Mouse (Mus musculus) forebrain, embryonic 10.5 days (tissue): ENCODE results near the gene Bap1. TPM values are rescaled to one million over a fixed set of nuclear protein-coding genes. Genes with fewer than 3 reads are reported as not detected.

Experiments
- DNase-seq: peaks from one replicate; pipeline ENCODE4 v3.0.0-alpha.2; 2017; ENCODE audit warnings: low spot score; ENCODE audit errors: extremely low spot score
- H3K27ac ChIP-seq: fragments of 300-500 bp; sonication (generic); 2 replicates; pipeline ENCODE4 v1.5.1; 2016; ENCODE audit warnings: mild to moderate bottlenecking
- H3K27me3 ChIP-seq: fragments of 300-500 bp; sonication (generic); 2 replicates; pipeline ENCODE4 v1.6.1; 2016; ENCODE audit warnings: mild to moderate bottlenecking; ENCODE audit not compliant: poor library complexity, severe bottlenecking
- H3K36me3 ChIP-seq: fragments of 300-500 bp; sonication (generic); replicated peaks from 2 replicates; pipeline ENCODE4 v1.6.1; 2016; ENCODE audit warnings: mild to moderate bottlenecking, moderate library complexity
- H3K4me1 ChIP-seq: fragments of 300-500 bp; sonication (generic); 2 replicates; pipeline ENCODE4 v1.6.1; 2016
- H3K4me3 ChIP-seq: fragments of 300-500 bp; sonication (generic); 2 replicates; pipeline ENCODE4 v1.5.1; 2016; ENCODE audit warnings: mild to moderate bottlenecking, moderate library complexity
- H3K9me3 ChIP-seq: fragments of 300-500 bp; sonication (generic); 2 replicates; pipeline ENCODE4 v1.6.1; 2016; ENCODE audit warnings: mild to moderate bottlenecking, moderate library complexity
- WGBS: fragments of 180-500 bp; shearing (Covaris S2); methylation state at CpG from one replicate; pipeline ENCODE4 v1.1.7; 2016; 5-methylcytosine and 5-hydroxymethylcytosine counted together
- polyA plus RNA-seq: library from polyadenylated mRNA; unstranded; fragments of >200 nt; fragmentation: Nextera tagmentation; extraction: Ambion mirVana; gene quantifications from 2 replicates; pipeline ENCODE4 v1.2.1, GENCODE M21; 2016

Gene Bap1
- 146 and 151 TPM in 2 replicates for polyA plus RNA-seq

- WGBS = under 1% methylated on average over 75 of the region's 75 CpGs
Observed at GRCm38 (mm10) chr14:31251084-31251604, at the start of gene Bap1, which contains the start of gene Phf7. TSS of gene Bap1 (plus strand) at chr14:31251450. TSS of gene Phf7 (minus strand) at chr14:31251317.

GRCm38 (mm10) chr14:31204844-31205243 is 46.4 kb upstream of the Bap1 start:
- 84% methylated on average over 4 of the region's 4 CpGs for WGBS
- Histone ChIP-seq H3K4me3 (peak overlapping the region; percentile 85), H3K36me3 (peaks cover 50% of the 10 kb centered on the region), H3K27ac (peak overlapping the region; percentile 97), H3K9me3 (no peaks in the 10 kb centered on the region), H3K27me3 (no peaks in the 10 kb centered on the region; the same call in 1 of the 2 replicates), H3K4me1 (peaks cover 28% of the 10 kb centered on the region)
- DNase-seq = no peak

More at GRCm38 (mm10) chr14:31251084-31251604, at the start of gene Bap1, which contains the start of gene Phf7:
- Histone ChIP-seq H3K27me3 (no peaks in the 10 kb centered on the region), H3K9me3 (no peaks in the 10 kb centered on the region), H3K4me1 (peaks cover 25% of the 10 kb centered on the region), H3K36me3 (peaks cover 39% of the 10 kb centered on the region), H3K4me3 (peak within 1 kb of the TSS; percentile 87), H3K27ac (peak within 1 kb of the TSS; percentile 96)
- DNase-seq = peak; percentile 96

- H3K4me3 ChIP-seq = peak overlapping the region; percentile 85
- H3K9me3 ChIP-seq = no peaks in the 10 kb centered on the region
- H3K27me3 ChIP-seq = no peaks in the 10 kb centered on the region; the same call in none of the 2 replicates
- H3K4me1 ChIP-seq = peaks cover 28% of the 10 kb centered on the region
- peak overlapping the region; percentile 97 for H3K27ac ChIP-seq
- H3K36me3 ChIP-seq = peaks cover 47% of the 10 kb centered on the region
- WGBS = 32% methylated on average over 8 of the region's 8 CpGs
- DNase-seq = no peak
Observed at GRCm38 (mm10) chr14:31205244-31205561, 46.0 kb upstream of the Bap1 start.

- peak; percentile 62 for DNase-seq
- 2% methylated on average over 39 of the region's 39 CpGs for WGBS
- no peaks in the 10 kb centered on the region; the same call in none of the 2 replicates for H3K27me3 ChIP-seq
- H3K4me3 ChIP-seq = peak overlapping the region; percentile 85
- H3K27ac ChIP-seq = peak overlapping the region; percentile 97
- H3K9me3 ChIP-seq = no peaks in the 10 kb centered on the region
- H3K36me3 ChIP-seq = peaks cover 41% of the 10 kb centered on the region
- H3K4me1 ChIP-seq = peaks cover 28% of the 10 kb centered on the region
Observed at GRCm38 (mm10) chr14:31205562-31206467, 45.4 kb upstream of the Bap1 start.

DNA sequence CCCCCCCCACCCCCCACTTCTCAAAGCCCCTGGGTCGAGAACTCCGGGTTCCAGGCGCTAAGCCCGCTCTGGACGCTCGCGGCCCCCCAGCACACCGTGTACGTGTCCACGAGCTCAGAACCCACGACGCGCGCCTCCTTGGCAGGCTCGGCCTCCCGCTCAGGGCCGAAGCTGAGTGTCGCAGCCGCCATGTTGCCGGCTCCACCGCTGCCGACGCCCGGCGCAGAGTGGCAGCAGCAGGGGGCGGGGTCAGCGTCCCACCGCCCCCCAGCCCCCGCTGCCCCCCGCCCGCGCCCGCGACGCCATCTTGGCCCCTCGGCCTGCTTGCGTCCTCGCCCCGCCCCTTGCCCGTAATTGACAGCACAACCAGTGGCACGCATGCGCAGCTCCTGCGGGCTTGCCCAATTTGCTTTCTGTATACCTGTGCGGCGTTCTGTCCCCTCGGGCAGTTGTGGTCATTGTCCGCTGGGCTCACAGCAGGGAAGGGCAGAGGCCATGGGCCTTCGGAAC is 44.7 kb upstream of the Bap1 start:
- peaks cover 33% of the 10 kb centered on the region for H3K36me3 ChIP-seq
- H3K27me3 ChIP-seq = no peaks in the 10 kb centered on the region; the same call in none of the 2 replicates
- under 1% methylated on average over 48 of the region's 48 CpGs for WGBS
- peak; percentile 93 for DNase-seq
- H3K4me1 ChIP-seq = peaks cover 28% of the 10 kb centered on the region
- H3K9me3 ChIP-seq = no peaks in the 10 kb centered on the region
- peak overlapping the region; percentile 85 for H3K4me3 ChIP-seq
- peak overlapping the region; percentile 97 for H3K27ac ChIP-seq

- Histone ChIP-seq H3K36me3 (peaks cover 26% of the 10 kb centered on the region), H3K27me3 (no peaks in the 10 kb centered on the region; the same call in none of the 2 replicates), H3K9me3 (no peaks in the 10 kb centered on the region), H3K4me1 (peaks cover 28% of the 10 kb centered on the region), H3K4me3 (peak overlapping the region; percentile 85), H3K27ac (peak overlapping the region; percentile 97)
- DNase-seq = no peak
- WGBS = 82% methylated on average over 13 of the region's 13 CpGs
Observed at GRCm38 (mm10) chr14:31207070-31207830, 44.0 kb upstream of the Bap1 start.

- Histone ChIP-seq H3K9me3 (no peaks in the 10 kb centered on the region), H3K27me3 (no peaks in the 10 kb centered on the region; the same call in none of the 2 replicates), H3K27ac (peak within 1 kb of the TSS; percentile 97), H3K4me3 (peak within 1 kb of the TSS; percentile 85), H3K36me3 (peaks cover 18% of the 10 kb centered on the region), H3K4me1 (peaks cover 28% of the 10 kb centered on the region)
- WGBS = 95% methylated on average over 2 of the region's 2 CpGs
- no peak for DNase-seq
Observed at GRCm38 (mm10) chr14:31208084-31208483, 43.2 kb upstream of the Bap1 start, which contains the start of gene Tnnc1. TSS of gene Tnnc1 (plus strand) at chr14:31208312.

GRCm38 (mm10) chr14:31209133-31209557 is 42.1 kb upstream of the Bap1 start:
- no peak overlapping the region for H3K27ac ChIP-seq
- peaks cover 7% of the 10 kb centered on the region for H3K36me3 ChIP-seq
- H3K9me3 ChIP-seq = no peaks in the 10 kb centered on the region
- peaks cover 25% of the 10 kb centered on the region for H3K4me1 ChIP-seq
- H3K27me3 ChIP-seq = peaks cover under 1% of the 10 kb centered on the region
- no peak for DNase-seq
- 72% methylated on average over 4 of the region's 4 CpGs for WGBS
- no peak overlapping the region for H3K4me3 ChIP-seq

- Histone ChIP-seq H3K27ac (no peak overlapping the region), H3K36me3 (no peaks in the 10 kb centered on the region), H3K4me1 (peaks cover 26% of the 10 kb centered on the region), H3K27me3 (peaks cover 20% of the 10 kb centered on the region), H3K4me3 (no peak overlapping the region), H3K9me3 (no peaks in the 10 kb centered on the region)
- no peak for DNase-seq
- WGBS = 88% methylated on average over 6 of the region's 6 CpGs
Observed at GRCm38 (mm10) chr14:31211854-31212253, 39.4 kb upstream of the Bap1 start.

- Histone ChIP-seq H3K9me3 (no peaks in the 10 kb centered on the region), H3K4me1 (peaks cover 27% of the 10 kb centered on the region), H3K4me3 (no peak overlapping the region), H3K27me3 (peaks cover 21% of the 10 kb centered on the region), H3K27ac (no peak overlapping the region), H3K36me3 (no peaks in the 10 kb centered on the region)
- WGBS = 83% methylated on average over 3 of the region's 3 CpGs
- DNase-seq = no peak
Observed at GRCm38 (mm10) chr14:31212499-31212898, 38.8 kb upstream of the Bap1 start.

GRCm38 (mm10) chr14:31213868-31214267 is 37.4 kb upstream of the Bap1 start:
- 76% methylated on average over 8 of the region's 8 CpGs for WGBS
- Histone ChIP-seq H3K36me3 (no peaks in the 10 kb centered on the region), H3K27me3 (peaks cover 21% of the 10 kb centered on the region), H3K4me3 (no peak overlapping the region), H3K4me1 (peaks cover 33% of the 10 kb centered on the region), H3K27ac (no peak overlapping the region), H3K9me3 (no peaks in the 10 kb centered on the region)
- DNase-seq = no peak

DNA sequence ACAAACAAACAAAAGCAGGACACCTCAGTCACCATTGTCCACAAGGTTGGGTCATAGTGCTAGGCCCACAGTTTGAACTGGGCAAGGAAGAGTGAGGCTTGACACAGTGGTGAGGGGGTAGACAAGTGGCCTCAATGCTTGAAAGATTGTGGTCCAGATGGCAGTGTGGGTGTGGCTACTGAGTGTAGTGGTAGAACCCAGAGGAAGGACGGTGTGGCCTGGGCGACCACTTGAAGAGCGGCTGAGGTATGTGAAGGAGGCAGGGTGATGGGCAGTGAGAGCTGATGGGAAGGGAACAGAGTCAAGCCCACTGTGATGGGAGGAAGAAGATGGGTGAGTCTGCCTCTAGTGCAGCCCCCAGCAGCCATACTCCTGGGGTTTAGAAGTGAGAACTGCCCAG is 36.6 kb upstream of the Bap1 start:
- Histone ChIP-seq H3K4me1 (peaks cover 33% of the 10 kb centered on the region), H3K9me3 (no peaks in the 10 kb centered on the region), H3K27ac (no peak overlapping the region), H3K4me3 (no peak overlapping the region), H3K27me3 (peaks cover 21% of the 10 kb centered on the region), H3K36me3 (no peaks in the 10 kb centered on the region)
- DNase-seq = no peak
- 86% methylated on average over 3 of the region's 3 CpGs for WGBS
